Mouse (Mus musculus) retina, postnatal 1 day (tissue): ENCODE measurements around the gene Gm28051.

ENCODE experiments used
- DNase-seq: peaks from one replicate; pipeline ENCODE4 v3.0.0-alpha.2; 2012

Gene Gm28051

DNA sequence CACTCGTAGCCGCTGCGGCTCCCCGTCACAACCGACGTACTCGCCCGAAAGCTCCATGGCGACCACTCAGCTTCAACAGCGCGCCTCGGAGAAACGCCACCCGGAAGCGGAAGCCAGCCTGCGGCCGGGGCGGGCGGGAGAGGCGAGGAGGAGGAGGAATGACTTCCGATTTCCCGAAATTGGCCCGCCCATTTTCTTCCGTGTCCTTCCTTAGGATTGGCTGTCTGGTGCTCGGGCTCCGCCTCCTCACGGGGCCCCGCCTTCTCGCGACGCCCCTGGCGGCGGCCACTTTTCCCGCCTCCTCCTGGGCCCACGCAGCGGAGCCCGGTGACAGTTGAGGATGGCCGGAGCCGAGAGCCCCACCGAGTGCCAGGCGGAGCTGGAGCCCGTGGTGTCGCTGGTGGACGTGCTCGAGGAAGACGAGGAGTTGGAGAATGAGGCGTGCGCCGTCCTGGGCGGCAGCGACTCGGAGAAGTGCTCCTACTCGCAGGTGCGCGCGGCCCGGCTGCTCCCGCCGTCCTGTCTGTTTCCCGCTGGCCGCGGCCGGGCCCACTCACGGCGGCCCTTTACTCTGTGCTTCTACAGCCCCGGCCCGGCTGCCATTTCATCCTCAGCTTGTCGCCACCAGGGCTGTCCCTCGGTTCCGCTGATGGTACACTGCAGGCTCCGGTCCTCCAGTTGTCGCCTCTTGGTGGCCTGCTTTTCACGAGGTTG, at the start of gene Gm28051, which contains the start of the genes Gon7 and Ubr7:
Gene Gm28051 (minus strand): TSS at position 77 of the 714 bp plus-strand sequence.
Gene Gon7 (minus strand): TSS at position 115 of the 714 bp plus-strand sequence.
Gene Ubr7 (plus strand): TSS at position 279 of the 714 bp plus-strand sequence.
- peak; percentile 99 for DNase-seq

GRCm38 (mm10) chr12:102799528-102799927, 42.0 kb upstream of the Gm28051 start:
- DNase-seq: no peak

DNA sequence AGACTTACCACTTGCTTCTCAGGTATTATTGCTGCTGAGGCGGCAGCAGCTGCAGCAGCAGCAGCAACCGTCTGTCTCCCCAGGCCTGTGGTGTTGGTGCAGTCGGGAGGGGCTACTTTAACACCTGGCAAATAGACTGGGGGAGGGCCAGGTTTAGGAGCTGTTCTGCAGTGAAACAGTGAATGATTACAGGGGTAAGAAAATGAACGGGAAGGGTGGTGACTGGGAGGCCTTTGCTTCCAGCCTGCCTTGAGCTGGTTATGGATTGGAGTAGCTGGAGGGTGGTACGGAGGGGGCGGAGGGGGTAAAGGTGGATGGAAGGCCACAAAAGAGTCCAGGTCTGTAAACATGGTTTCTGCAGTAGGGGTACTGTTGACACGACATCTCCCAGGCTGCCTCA, 30.4 kb upstream of the Gm28051 start:
- DNase-seq: no peak

DNA sequence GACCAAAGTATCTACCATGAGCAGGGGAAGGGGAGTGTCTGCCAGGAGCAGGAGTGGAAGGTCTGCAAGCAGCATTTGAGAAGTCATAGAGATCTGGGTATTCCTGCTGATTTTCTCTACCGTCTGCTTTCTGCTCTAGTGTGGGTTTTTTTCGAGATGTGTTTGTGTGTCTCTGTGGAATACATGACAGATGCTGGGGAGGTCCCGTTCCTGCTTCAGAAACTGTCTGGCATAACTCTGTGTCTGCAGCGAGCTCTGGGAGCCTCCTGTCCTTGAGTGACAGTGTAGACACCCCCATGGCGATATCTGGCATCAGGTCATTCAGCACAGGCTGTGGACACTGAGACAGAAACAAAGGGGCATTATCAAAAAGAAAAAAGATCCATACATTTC, 28.0 kb upstream of the Gm28051 start:
- DNase-seq: no peak

GRCm38 (mm10) chr12:102784899-102785592, 27.5 kb upstream of the Gm28051 start:
- DNase-seq: no peak

DNA sequence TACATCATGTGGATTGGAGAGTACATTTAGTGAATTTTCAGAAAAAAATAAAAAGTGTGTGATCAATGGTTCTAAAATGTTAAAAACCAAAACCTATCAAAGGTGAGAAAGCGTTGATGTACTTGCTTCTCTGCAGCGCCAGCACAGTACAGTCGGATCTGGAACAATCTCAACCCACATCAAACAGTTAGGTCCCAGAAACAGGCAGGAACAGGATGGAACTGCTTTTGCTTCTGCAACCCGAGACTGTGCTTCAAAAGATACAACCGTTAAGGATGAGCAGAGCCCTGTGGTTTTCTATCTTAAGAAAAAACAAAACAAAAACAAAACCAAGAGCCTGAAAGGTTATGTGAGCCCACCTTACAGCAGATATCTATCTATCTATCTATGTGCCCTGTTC, 25.3 kb upstream of the Gm28051 start:
- no peak for DNase-seq

GRCm38 (mm10) chr12:102779452-102779851, 21.9 kb upstream of the Gm28051 start:
- peak; percentile 22 for DNase-seq

- DNase-seq: no peak
These were observed 20.6 kb upstream of the Gm28051 start for GRCm38 (mm10) chr12:102778151-102778550.

DNA sequence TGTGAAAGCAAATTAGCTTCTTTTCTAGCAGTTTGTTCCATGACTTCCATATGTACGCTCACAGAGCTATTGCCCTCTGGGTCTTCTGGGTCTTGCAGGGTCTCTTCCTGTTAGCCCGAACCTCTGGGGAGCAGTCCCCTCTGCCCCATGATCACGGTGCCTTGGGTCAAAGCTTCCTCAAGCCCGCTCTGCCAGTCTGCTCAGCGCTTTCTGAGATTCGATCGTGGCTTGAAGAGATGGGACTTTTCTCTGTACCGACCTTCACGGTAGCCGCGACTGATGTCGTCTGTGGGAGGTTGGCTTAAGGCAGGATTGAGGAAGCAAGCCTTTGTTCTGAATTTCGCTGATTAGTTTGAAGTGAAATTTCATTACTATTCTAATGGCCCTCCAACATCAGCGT, 18.5 kb upstream of the Gm28051 start:
- DNase-seq: no peak

GRCm38 (mm10) chr12:102772676-102773075, 15.1 kb upstream of the Gm28051 start:
- DNase-seq: no peak

DNA sequence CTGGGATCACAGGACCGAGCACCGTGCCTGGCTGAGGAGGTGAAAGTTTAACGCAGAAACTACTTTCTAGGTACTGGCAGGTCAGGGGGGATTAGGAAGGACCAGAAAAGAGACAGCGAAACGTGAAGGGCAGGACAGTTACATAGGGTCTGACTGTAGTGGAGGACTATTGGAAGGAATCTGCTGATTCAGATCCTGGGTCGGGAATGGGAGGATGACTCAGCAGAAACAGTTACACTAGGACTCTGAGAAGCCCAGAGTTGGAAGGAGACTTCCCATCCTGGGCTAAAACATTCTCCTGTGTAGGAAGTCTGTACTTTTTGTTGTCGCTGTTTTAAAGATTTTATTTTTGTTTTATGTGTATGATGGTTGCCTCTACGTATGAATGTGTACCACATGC, 14.0 kb upstream of the Gm28051 start:
- DNase-seq: no peak

GRCm38 (mm10) chr12:102769000-102769399, 11.4 kb upstream of the Gm28051 start:
- DNase-seq: no peak

GRCm38 (mm10) chr12:102763696-102764095, 6.1 kb upstream of the Gm28051 start:
- no peak for DNase-seq

GRCm38 (mm10) chr12:102761668-102762067, 4.1 kb upstream of the Gm28051 start:
- DNase-seq: no peak

DNA sequence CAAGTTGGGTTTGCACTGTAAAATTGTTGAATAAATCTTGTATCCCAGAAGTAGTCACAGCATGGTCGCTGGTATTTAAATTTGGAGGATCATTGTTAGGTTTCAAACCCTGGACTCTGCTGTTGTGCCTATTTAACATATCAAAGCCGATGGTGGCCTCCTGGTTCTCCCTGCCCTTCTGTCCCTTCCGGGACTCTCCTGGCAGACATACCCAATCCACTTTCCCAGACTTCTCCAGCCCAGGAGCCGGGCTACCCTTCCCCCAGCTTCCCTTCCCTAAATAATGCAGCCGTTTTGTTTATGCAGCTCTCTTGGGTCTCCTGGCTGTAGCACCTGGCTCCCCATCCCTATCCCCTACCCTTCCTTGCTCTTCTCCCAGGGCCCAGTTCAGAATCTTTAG, 1.4 kb upstream of the Gm28051 start:
- no peak for DNase-seq

GRCm38 (mm10) chr12:102758403-102758756, 815 bp upstream of the Gm28051 start, which contains the start of gene Gm20604:
Gene Gm20604, minus strand, starts transcription at chr12:102758672.
- DNase-seq: no peak

- no peak for DNase-seq
These were observed 393 bp downstream of the Gm28051 start for GRCm38 (mm10) chr12:102757055-102757688.

DNA sequence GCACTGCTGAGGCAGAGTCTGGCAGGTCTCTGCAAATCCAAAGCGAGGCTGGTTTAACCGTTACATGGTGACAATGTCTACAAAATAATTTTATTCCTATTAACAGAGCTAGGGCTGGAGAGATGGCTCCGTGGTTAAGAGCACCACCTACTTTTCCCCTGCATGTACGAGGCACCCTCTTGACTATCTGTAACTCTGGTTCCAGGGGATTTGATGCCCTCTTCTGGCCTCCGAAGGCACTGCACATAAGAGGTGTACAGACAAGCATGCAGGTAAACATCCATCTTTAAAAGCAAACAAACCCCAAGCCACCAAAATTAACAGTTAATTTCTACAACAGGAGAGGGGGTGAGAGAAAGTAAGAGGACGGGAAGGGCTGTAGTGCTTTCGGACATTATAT, 1.3 kb downstream of the Gm28051 start:
- DNase-seq: peak; percentile 42

DNA sequence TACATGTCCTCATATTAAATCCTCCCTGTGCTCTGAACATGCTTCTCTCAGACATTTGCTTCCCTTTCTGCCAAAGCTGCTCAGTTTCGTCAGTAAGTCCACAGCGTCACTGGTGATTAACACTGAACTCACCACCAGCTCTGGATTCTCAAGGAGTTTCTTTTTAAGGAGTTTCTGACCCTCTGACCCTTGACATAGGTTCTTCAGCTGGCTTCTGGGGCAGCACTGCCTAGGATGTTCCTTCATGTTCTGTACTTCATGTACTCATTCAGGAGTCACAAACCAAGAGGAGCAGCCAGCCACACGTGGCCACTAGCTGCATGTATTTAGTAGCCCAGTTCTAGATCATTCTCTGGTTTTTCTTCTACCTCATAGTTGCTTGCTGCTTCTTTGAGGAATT, 9.3 kb downstream of the Gm28051 start:
- no peak for DNase-seq

GRCm38 (mm10) chr12:102744839-102745238, 12.7 kb downstream of the Gm28051 start:
- peak; percentile 21 for DNase-seq

DNA sequence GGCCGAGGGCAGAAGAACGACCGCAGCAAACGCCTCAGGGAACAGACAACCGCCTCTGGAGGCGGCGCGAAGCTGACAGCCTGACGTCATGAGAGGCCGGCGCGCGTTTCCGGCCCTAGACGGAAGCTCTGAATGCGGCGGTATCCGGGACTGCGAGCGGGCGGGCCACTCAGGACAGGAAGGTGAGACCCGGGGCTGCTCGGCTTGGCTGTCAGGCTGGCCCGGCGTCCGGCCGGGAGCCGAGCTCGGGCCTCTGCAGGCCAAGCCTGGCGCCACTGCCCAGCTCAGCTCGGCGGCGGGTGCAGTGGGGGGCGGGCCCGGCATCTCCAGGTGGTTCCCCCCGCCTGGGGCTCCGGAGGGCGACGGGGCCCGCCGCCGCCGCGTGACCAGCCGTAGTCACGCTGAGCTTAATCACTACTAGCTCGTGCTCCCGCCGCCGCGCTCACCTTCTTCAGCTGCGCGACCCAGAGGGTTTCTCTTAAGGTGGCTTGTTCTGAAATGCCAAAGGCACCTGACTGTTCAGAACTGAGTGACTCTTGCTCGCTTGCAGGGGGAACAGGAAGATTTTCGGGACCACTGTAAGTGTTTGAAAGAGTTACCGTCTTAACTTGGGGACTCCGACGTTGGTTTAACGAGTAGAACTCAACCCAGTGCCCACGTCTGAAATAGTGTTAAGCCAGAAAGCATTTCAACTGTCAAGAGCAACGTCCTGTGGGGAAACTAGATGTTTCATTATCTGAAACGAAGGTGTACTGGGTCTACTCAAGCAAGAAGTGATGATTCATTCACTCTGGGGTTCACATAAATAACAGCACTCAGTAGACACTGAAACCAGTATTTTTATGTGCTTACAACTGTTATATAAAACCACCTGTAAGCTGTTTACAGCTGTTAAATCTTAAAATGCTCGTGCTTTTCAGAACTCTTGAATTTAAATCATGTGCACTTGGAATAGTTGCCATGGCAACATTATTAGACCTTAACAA, 13.7 kb downstream of the Gm28051 start, which contains the start of the genes Moap1 and Tmem251:
Gene Moap1 (minus strand): TSS at position 73 of the 986 bp plus-strand sequence.
Gene Tmem251 (plus strand): TSS at position 174 of the 986 bp plus-strand sequence.
- peak; percentile 94 for DNase-seq

- DNase-seq: no peak
These were observed 14.5 kb downstream of the Gm28051 start for GRCm38 (mm10) chr12:102743036-102743588.
